Mouse (Mus musculus): Measurements from ENCODE around the gene Degs1. TPM values are rescaled to one million over a fixed set of nuclear protein-coding genes. Genes with fewer than 3 reads are reported as not detected.

Gene Degs1
- polyA plus RNA-seq, 1 experiment: 52.0 TPM

Other genes with a start within 250 kb of the Degs1 start
- gene Srp9, start 158.1 kb downstream of the Degs1 start, polyA plus RNA-seq (2012; ENCODE audit: insufficient read depth, insufficient read length, missing spikeins): 85.3 and 87.3 TPM in 2 replicates
- not detected in 2 replicates for gene Vmn1r1, start 118.3 kb downstream of the Degs1 start, polyA plus RNA-seq (2012; ENCODE audit: insufficient read depth, insufficient read length, missing spikeins)
- 8.7 and 11.6 TPM in 2 replicates for gene Fbxo28, start 58.8 kb upstream of the Degs1 start, polyA plus RNA-seq (2012; ENCODE audit: insufficient read depth, insufficient read length, missing spikeins)
- 7.6 and 7.7 TPM in 2 replicates for gene Trp53bp2, start 126.4 kb upstream of the Degs1 start, polyA plus RNA-seq (2012; ENCODE audit: insufficient read depth, insufficient read length, missing spikeins)
- 108 and 113 TPM in 2 replicates for gene Capn2, start 234.8 kb upstream of the Degs1 start, polyA plus RNA-seq (2012; ENCODE audit: insufficient read depth, insufficient read length, missing spikeins)